24 mouse cellular contexts compared by ENCODE assay signal in the genomic region with DNA sequence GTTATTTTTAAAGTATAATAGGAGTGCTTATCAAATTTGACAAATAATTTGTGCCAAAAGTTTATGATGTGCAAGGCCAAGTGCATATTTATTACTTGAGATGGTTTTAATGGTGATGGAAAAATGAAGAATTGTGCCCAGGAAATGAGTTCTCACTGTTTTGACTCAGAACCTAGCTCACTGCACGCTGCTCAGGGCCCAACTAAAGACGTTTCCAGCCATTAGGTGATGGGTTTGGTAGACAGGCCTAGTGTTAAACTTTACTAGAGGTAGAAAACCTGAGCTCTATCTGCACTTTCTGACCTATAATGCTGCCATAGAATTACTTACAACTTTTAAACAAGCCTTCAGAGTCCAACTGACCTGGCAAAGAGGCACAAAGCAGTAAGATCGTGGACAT. TPM values are rescaled to one million over a fixed set of nuclear protein-coding genes. Genes with fewer than 3 reads are reported as not detected.
DNase-seq lines count a peak whose midpoint lies in the region; ATAC-seq and TF ChIP-seq lines count a peak whose summit lies in the region.
"Had no signal": no experiment of that assay in that cellular context is flagged by ENCODE, and none has a peak within 500 bp of the region (broad histone marks: within the 10 kb centered on the region; RNA-seq: fewer than 3 reads in every experiment).

No protein-coding gene starts in this region.

- no peak overlapping the region for H3K9ac ChIP-seq in heart, postnatal 0 days (replicated peaks; ENCODE audit: low read depth, low read length)
- no peak overlapping the region for H3K9ac ChIP-seq in heart, adult 2 months (ENCODE audit: low read depth, low read length)
- H3K9ac ChIP-seq: embryonic facial prominence, embryonic 15.5 days; forebrain, embryonic 15.5 days; heart, embryonic 13.5 days; hindbrain, embryonic 15.5 days; liver, embryonic 14.5 days had no signal

- no peaks in the 10 kb centered on the region for H3K36me3 ChIP-seq in heart, postnatal 0 days (replicated peaks; ENCODE audit: control insufficient read depth, insufficient read depth, low read length)
- no peaks in the 10 kb centered on the region for H3K36me3 ChIP-seq in heart, adult 2 months (ENCODE audit: control insufficient read depth, insufficient read depth, low read length)
- H3K36me3 ChIP-seq in thymus, adult 2 months (ENCODE audit: control insufficient read depth, insufficient read depth, low read length) = peaks cover 31% of the 10 kb centered on the region
- H3K36me3 ChIP-seq: embryonic facial prominence, embryonic 15.5 days; forebrain, embryonic 15.5 days; heart, embryonic 13.5 days; hindbrain, embryonic 15.5 days; midbrain, embryonic 10.5 days had no signal

- H3K27ac ChIP-seq in heart, postnatal 0 days (ENCODE audit: low read depth) = no peak overlapping the region
- no peak overlapping the region for H3K27ac ChIP-seq in heart, adult 2 months
- peak overlapping the region; percentile 47; the same call in 1 of the 2 replicates for H3K27ac ChIP-seq in thymus, adult 2 months (ENCODE audit: control insufficient read depth, insufficient read depth, low read length)
- H3K27ac ChIP-seq: embryonic facial prominence, embryonic 15.5 days; forebrain, embryonic 15.5 days; heart, embryonic 13.5 days; hindbrain, embryonic 15.5 days; layer of hippocampus, adult 2 months; liver, embryonic 14.5 days; midbrain, embryonic 10.5 days had no signal

- ATAC-seq in heart, postnatal 0 days (ENCODE audit: insufficient read depth, low read depth) = no peak
- peak; percentile 29 for ATAC-seq in activated CD4-positive, CD25-positive, alpha-beta regulatory T cell, adult 4 months
- ATAC-seq: forebrain, embryonic 15.5 days; intestine, postnatal 0 days had no signal

- WGBS in heart, postnatal 0 days = 78% methylated on average over 3 of the region's 3 CpGs
- 77% methylated on average over 3 of the region's 3 CpGs for WGBS in heart, adult 2 months
- 11% methylated on average over 3 of the region's 3 CpGs for WGBS in thymus, adult 2 months

- H3K27me3 ChIP-seq in heart, postnatal 0 days (ENCODE audit: control insufficient read depth, insufficient read depth, low read length) = no peaks in the 10 kb centered on the region
- no peaks in the 10 kb centered on the region for H3K27me3 ChIP-seq in heart, adult 2 months (ENCODE audit: control insufficient read depth, insufficient read depth, low read length)
- H3K27me3 ChIP-seq in thymus, adult 2 months (ENCODE audit: control insufficient read depth, insufficient read depth, low read length) = no peaks in the 10 kb centered on the region
- H3K27me3 ChIP-seq: embryonic facial prominence, embryonic 15.5 days; forebrain, embryonic 15.5 days; heart, embryonic 13.5 days; hindbrain, embryonic 15.5 days had no signal

- no peak for TF ChIP-seq CTCF in heart, postnatal 0 days (IDR thresholded peaks at IDR 0.05; ENCODE audit: low read depth)
- TF ChIP-seq CTCF in heart, adult 2 months (IDR thresholded peaks at IDR 0.05) = no peak
- no peak for TF ChIP-seq CTCF in thymus, adult 2 months (IDR thresholded peaks at IDR 0.05; ENCODE audit: borderline replicate concordance, control insufficient read depth, extremely low read depth, insufficient read depth, low read length, poor library complexity)

- no peak for TF ChIP-seq POLR2A in heart, adult 2 months (IDR thresholded peaks at IDR 0.05; ENCODE audit: insufficient read depth, low read depth, low read length)
- no peak for TF ChIP-seq POLR2A in thymus, adult 2 months (IDR thresholded peaks at IDR 0.05; ENCODE audit: control insufficient read depth, extremely low read depth, insufficient read depth, low read length, poor library complexity)

- H3K9me3 ChIP-seq in heart, postnatal 0 days (replicated peaks; ENCODE audit: control insufficient read depth, low read length) = no peaks in the 10 kb centered on the region
- H3K9me3 ChIP-seq: embryonic facial prominence, embryonic 15.5 days; forebrain, embryonic 15.5 days; heart, embryonic 13.5 days; hindbrain, embryonic 15.5 days; midbrain, embryonic 10.5 days had no signal

- H3K4me3 ChIP-seq in heart, postnatal 0 days (ENCODE audit: low read depth, low read length) = no peak overlapping the region; the same call in 1 of the 2 replicates
- H3K4me3 ChIP-seq in heart, adult 2 months = no peak overlapping the region
- H3K4me3 ChIP-seq in thymus, adult 2 months (ENCODE audit: control insufficient read depth, insufficient read depth, low read length) = no peak overlapping the region
- H3K4me3 ChIP-seq: embryonic facial prominence, embryonic 15.5 days; forebrain, embryonic 15.5 days; heart, embryonic 13.5 days; hindbrain, embryonic 15.5 days; layer of hippocampus, adult 2 months; midbrain, embryonic 10.5 days had no signal

- no peaks in the 10 kb centered on the region for H3K79me2 ChIP-seq in heart, adult 2 months (replicated peaks; ENCODE audit: control insufficient read depth, insufficient read depth, low read length)

- no peaks in the 10 kb centered on the region for H3K4me1 ChIP-seq in heart, postnatal 0 days (ENCODE audit: control insufficient read depth, insufficient read depth)
- no peaks in the 10 kb centered on the region for H3K4me1 ChIP-seq in heart, adult 2 months (ENCODE audit: control insufficient read depth, insufficient read depth, low read length)
- peaks cover 6% of the 10 kb centered on the region; the same call in 1 of the 2 replicates for H3K4me1 ChIP-seq in thymus, adult 2 months (replicated peaks; ENCODE audit: control insufficient read depth, insufficient read depth, low read length)
- H3K4me1 ChIP-seq: embryonic facial prominence, embryonic 15.5 days; forebrain, embryonic 15.5 days; heart, embryonic 13.5 days; hindbrain, embryonic 15.5 days; midbrain, embryonic 10.5 days had no signal

- TF ChIP-seq EP300 in heart, postnatal 0 days (IDR thresholded peaks at IDR 0.05; ENCODE audit: low read depth) = no peak
- no peak for TF ChIP-seq EP300 in heart, adult 2 months (IDR thresholded peaks at IDR 0.05; ENCODE audit: insufficient read depth, low read depth, low read length)

- intact Hi-C loops in heart, adult 2 months (cut with DNase I) = no loop called here
- intact Hi-C loops in left cerebral cortex, postnatal 10 days (cut with DNase I) = no loop called here
- intact Hi-C loops in left cerebral cortex, postnatal 4 days (cut with DNase I) = no loop called here

- DNase-seq in heart, postnatal 0 days (ENCODE audit: low spot score) = no peak
- DNase-seq in heart, adult 2 months = no peak
- DNase-seq in thymus, adult 2 months = no peak
- no peak for DNase-seq in thymus, adult 18-20 months
- peak; percentile 65 for DNase-seq in naive thymus-derived CD4-positive, alpha-beta T cell, adult 2 months (ENCODE audit: low read depth)
- DNase-seq in left cerebral cortex, postnatal 10 days (ENCODE audit: extremely low spot score in 1 of 2, low spot score in 2 of 2) = no peak
- DNase-seq in left cerebral cortex, postnatal 4 days = no peak
- DNase-seq: adrenal gland, postnatal 10 days; cerebellum, adult 9-10 months; gastrocnemius, postnatal 14 days; heart, adult 18-20 months; heart, postnatal 4 days; kidney, postnatal 25 days; right cerebral cortex, postnatal 14 days; spleen, adult 18-20 months had no signal

- peak overlapping the region; percentile 31; the same call in 1 of the 2 replicates for H3K4me2 ChIP-seq in heart, postnatal 0 days (ENCODE audit: low read depth, low read length)
- H3K4me2 ChIP-seq: embryonic facial prominence, embryonic 15.5 days; forebrain, embryonic 15.5 days; heart, embryonic 13.5 days; hindbrain, embryonic 15.5 days had no signal

RNA-seq across cellular contexts. Expression of gene Ptprc, which starts 3.0 kb away (rescaled TPM):
- 2.3 and 11.1 TPM in 2 replicates for total RNA-seq in heart, postnatal 0 days (2014; rRNA removed; ENCODE audit: low replicate concordance)
- polyA plus RNA-seq in heart, postnatal 0 days (2015; fragmentation: Nextera tagmentation; extraction: Ambion mirVana) = 1.2 and 1.7 TPM in 2 replicates
- 1 to 10 TPM; 5.0 to 5.8 TPM for total RNA-seq in heart, adult 2 months (2021)
- polyA plus RNA-seq in heart, adult 2 months (2012; rRNA removed) = 7.1 and 8.0 TPM in 2 replicates
- polyA plus RNA-seq in thymus, adult 2 months (2012; rRNA removed) = 469 and 490 TPM in 2 replicates
- 1,000 to 10,000 TPM; 1,133 to 1,303 TPM for polyA plus RNA-seq in activated CD4-positive, CD25-positive, alpha-beta regulatory T cell, adult 4 months (2017; shearing (Covaris generic))
- 1 to 10 TPM; 2.3 to 2.7 TPM for total RNA-seq in left cerebral cortex, postnatal 10 days (2021)
- total RNA-seq in left cerebral cortex, postnatal 4 days (2021) = 1 to 10 TPM; 1.9 to 2.4 TPM
